Comparison of ENCODE assay signal across 13 mouse cellular contexts in genomic region chr1:54492435-54492841, GRCm38 (mm10). TPM values are rescaled to one million over a fixed set of nuclear protein-coding genes. Genes with fewer than 3 reads are reported as not detected.
A peak's percentile ranks its signal among the peaks of the same experiment; 100 is the strongest.
DNase-seq lines count a peak whose midpoint lies in the region; ATAC-seq lines count a peak whose summit lies in the region.
"Had no signal": no experiment of that assay in that cellular context is flagged by ENCODE, and none has a peak within 500 bp of the region (broad histone marks: within the 10 kb centered on the region; RNA-seq: fewer than 3 reads in every experiment).

No protein-coding gene starts in this region.

- WGBS in midbrain, embryonic 16.5 days, result 81% methylated on average over 2 of the region's 2 CpGs

- DNase-seq in heart, postnatal 10 days, result peak; percentile 2 to 5
- DNase-seq in heart, adult 8-10 months (ENCODE audit: low spot score), result no peak
- DNase-seq in spleen, adult 12 weeks (ENCODE audit: low spot score), result peak; percentile 10
- no peak for DNase-seq in spleen, postnatal 4 days (ENCODE audit: low spot score in 2 of 2)
- DNase-seq in testis, postnatal 10 days (ENCODE audit: low spot score), result no peak
- no peak for DNase-seq in kidney, postnatal 4 days
- DNase-seq in adrenal gland, postnatal 14 days, result no peak
- DNase-seq: cerebellum, adult 11-12 months; kidney, postnatal 25 days had no signal

- no peak overlapping the region for H3K27ac ChIP-seq in midbrain, embryonic 16.5 days (ENCODE audit: low read length)
- H3K27ac ChIP-seq: embryonic facial prominence, embryonic 13.5 days; limb, embryonic 10.5 days; macrophage had no signal

- H3K9me3 ChIP-seq in midbrain, embryonic 16.5 days (replicated peaks; ENCODE audit: control insufficient read depth, low read length, poor library complexity, severe bottlenecking), result no peaks in the 10 kb centered on the region
- H3K9me3 ChIP-seq: embryonic facial prominence, embryonic 13.5 days; limb, embryonic 10.5 days had no signal

- no peak overlapping the region for H3K4me2 ChIP-seq in midbrain, embryonic 16.5 days (ENCODE audit: low read length)
- H3K4me2 ChIP-seq: embryonic facial prominence, embryonic 13.5 days had no signal

- no peaks in the 10 kb centered on the region for H3K4me1 ChIP-seq in midbrain, embryonic 16.5 days (ENCODE audit: control insufficient read depth, insufficient read depth, low read length)
- H3K4me1 ChIP-seq: embryonic facial prominence, embryonic 13.5 days; limb, embryonic 10.5 days had no signal

- no peaks in the 10 kb centered on the region for H3K27me3 ChIP-seq in midbrain, embryonic 16.5 days (ENCODE audit: control insufficient read depth, insufficient read depth, low read depth, low read length)
- H3K27me3 ChIP-seq: embryonic facial prominence, embryonic 13.5 days had no signal

- peaks cover 17% of the 10 kb centered on the region for H3K36me3 ChIP-seq in midbrain, embryonic 16.5 days (ENCODE audit: control insufficient read depth, insufficient read depth, low read length)
- H3K36me3 ChIP-seq: limb, embryonic 10.5 days had no signal

- ATAC-seq in midbrain, embryonic 16.5 days, result 0 out of 2 replicates have a peak, but pooled peaks have one; percentile 17

- no peak overlapping the region for H3K9ac ChIP-seq in midbrain, embryonic 16.5 days (ENCODE audit: low read depth, low read length)
- H3K9ac ChIP-seq: embryonic facial prominence, embryonic 13.5 days had no signal

- intact Hi-C loops in heart, postnatal 10 days (cut with DNase I), result no loop called here

- H3K4me3 ChIP-seq in midbrain, embryonic 16.5 days (ENCODE audit: low read depth, low read length), result no peak overlapping the region
- H3K4me3 ChIP-seq: embryonic facial prominence, embryonic 13.5 days; limb, embryonic 10.5 days had no signal

RNA-seq across cellular contexts. Expression of gene Gtf3c3, which starts 53.7 kb away (rescaled TPM):
- total RNA-seq in heart, postnatal 10 days (2021), result 10 to 100 TPM; 16.7 to 17.7 TPM
- total RNA-seq in heart, adult 8-10 months (2022), result 10 to 100 TPM in 2 of 4 experiments, 1 to 10 TPM in 2; 9.6 to 14.5 (median 10.8) TPM
- polyA plus RNA-seq in midbrain, embryonic 16.5 days (2015; fragmentation: Nextera tagmentation; extraction: Ambion mirVana), result 24.4 and 25.8 TPM in 2 replicates
- total RNA-seq in adrenal gland, postnatal 14 days (2021), result 17.1 and 22.5 TPM in 2 replicates

Comparison
In these comparisons a context has a peak if more than half of its experiments do, and no peak if none do; other contexts are left out.
1. DNase-seq: peak in heart, postnatal 10 days (2 of 2) and spleen, adult 12 weeks (single experiment); none in heart, adult 8-10 months (single experiment), spleen, postnatal 4 days (0 of 2), testis, postnatal 10 days (single experiment), kidney, postnatal 4 days (0 of 2) and adrenal gland, postnatal 14 days (single experiment).